Mouse (Mus musculus) stomach, postnatal 0 days (tissue): ENCODE results near the gene Cracr2a. TPM values are rescaled to one million over a fixed set of nuclear protein-coding genes. Genes with fewer than 3 reads are reported as not detected.

Experiments
- ATAC-seq: fragments of 200-750 bp; cut with Nextera tagmentation; 2 replicates; pipeline ENCODE4 v1.8.0; 2017; ENCODE audit not compliant: low FRiP score, low TSS enrichment
- DNase-seq: peaks from one replicate; pipeline ENCODE4 v3.0.0-alpha.2; 2016; ENCODE audit warnings: low spot score
- H3K27ac ChIP-seq: fragments of 300-500 bp; sonication (generic); replicated peaks from 2 replicates; pipeline ENCODE4 v1.5.1; 2014; ENCODE audit warnings: mild to moderate bottlenecking, control low read depth
- H3K27me3 ChIP-seq: fragments of 300-500 bp; sonication (generic); 2 replicates; pipeline ENCODE4 v1.6.1; 2014; ENCODE audit warnings: low read length; ENCODE audit not compliant: control insufficient read depth, insufficient read depth
- H3K36me3 ChIP-seq: fragments of 300-500 bp; sonication (generic); 2 replicates; pipeline ENCODE4 v1.6.1; 2014; ENCODE audit warnings: low read length, mixed read lengths; ENCODE audit not compliant: control insufficient read depth, insufficient read depth
- H3K4me1 ChIP-seq: fragments of 300-500 bp; sonication (generic); replicated peaks from 2 replicates; pipeline ENCODE4 v1.6.1; 2014; ENCODE audit warnings: antibody characterized with exemption; ENCODE audit not compliant: control insufficient read depth, insufficient read depth
- H3K4me2 ChIP-seq: fragments of 300-500 bp; sonication (generic); replicated peaks from 2 replicates; pipeline ENCODE4 v1.6.1; 2014; ENCODE audit warnings: low read depth, mild to moderate bottlenecking, control low read depth, moderate library complexity
- H3K4me3 ChIP-seq: fragments of 300-500 bp; sonication (generic); 2 replicates; pipeline ENCODE4 v1.5.1; 2014; ENCODE audit warnings: low read depth, low read length, control low read depth
- H3K9ac ChIP-seq: fragments of 300-500 bp; sonication (generic); 2 replicates; pipeline ENCODE4 v1.6.1; 2014; ENCODE audit warnings: mild to moderate bottlenecking, low read length, control low read depth, mixed read lengths
- H3K9me3 ChIP-seq: fragments of 300-500 bp; sonication (generic); 2 replicates; pipeline ENCODE4 v1.6.1; 2016; ENCODE audit warnings: low read length; ENCODE audit not compliant: control insufficient read depth
- CTCF ChIP-seq: IDR thresholded peaks from 2 replicates; pipeline ENCODE4 v1.5.1; 2016; ENCODE audit warnings: antibody characterized with exemption, low read depth, mild to moderate bottlenecking, moderate library complexity
- EP300 ChIP-seq: optimal IDR thresholded peaks from 2 replicates; pipeline ENCODE3; 2016; ENCODE audit warnings: antibody characterized with exemption
- WGBS: fragments of 180-500 bp; shearing (Covaris S2); extraction: QIAGEN DNeasy Blood & Tissue Kit; methylation state at CpG from one replicate; pipeline ENCODE4 v1.1.7; 2014; 5-methylcytosine and 5-hydroxymethylcytosine counted together
- polyA plus RNA-seq: library from polyadenylated mRNA; unstranded; fragments of >200 nt; fragmentation: Nextera tagmentation; extraction: Ambion mirVana; gene quantifications from 2 replicates; pipeline ENCODE4 v1.2.1, GENCODE M21; 2015

The Cracr2a gene
- polyA plus RNA-seq, 1 experiment from 2014 or later = 0.96 TPM

GRCm38 (mm10) chr6:127582391-127583176 is 21.4 kb downstream of the Cracr2a start:
- ATAC-seq = no peak; the same call in 1 of the 2 replicates
- peak; percentile 79 for DNase-seq
- Histone ChIP-seq H3K4me1 (0 out of 2 replicates have a peak, but pooled peaks cover 3% of the 10 kb centered on the region), H3K27me3 (no peaks in the 10 kb centered on the region), H3K9me3 (no peaks in the 10 kb centered on the region), H3K27ac (no peak overlapping the region), H3K4me3 (peak overlapping the region; percentile 20; the same call in 1 of the 2 replicates), H3K9ac (peak overlapping the region; percentile 45), H3K36me3 (no peaks in the 10 kb centered on the region), H3K4me2 (peak overlapping the region; percentile 50)
- 9% methylated on average over 15 of the region's 15 CpGs for WGBS
- TF ChIP-seq EP300 = no peak
- peak; percentile 88 for TF ChIP-seq CTCF

DNA sequence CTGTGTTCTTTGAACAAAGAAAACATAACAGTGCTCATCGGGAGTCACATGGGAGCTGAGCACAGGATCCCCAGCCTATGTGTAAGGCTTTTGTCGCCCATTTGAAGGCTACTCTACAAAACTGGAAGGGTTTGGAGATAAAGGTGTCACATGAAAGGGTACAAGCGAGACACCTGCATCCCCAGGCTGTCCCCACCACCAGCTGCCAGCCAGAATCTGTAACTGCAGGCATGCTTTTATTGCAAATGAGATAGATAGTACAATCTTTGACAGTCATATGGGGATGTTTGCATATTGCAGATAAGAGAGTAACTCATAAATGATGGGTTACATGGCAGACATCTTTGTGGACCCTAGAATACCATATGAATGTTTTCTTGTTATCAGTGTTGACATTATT is 30.3 kb downstream of the Cracr2a start:
- DNase-seq = no peak
- Histone ChIP-seq H3K27ac (no peak overlapping the region), H3K9ac (no peak overlapping the region), H3K27me3 (no peaks in the 10 kb centered on the region), H3K4me2 (no peak overlapping the region), H3K36me3 (no peaks in the 10 kb centered on the region), H3K4me3 (no peak overlapping the region), H3K9me3 (no peaks in the 10 kb centered on the region), H3K4me1 (no peaks in the 10 kb centered on the region)
- no peak for TF ChIP-seq CTCF
- no peak for TF ChIP-seq EP300
- ATAC-seq = no peak
- 65% methylated on average over 3 of the region's 3 CpGs for WGBS

DNA sequence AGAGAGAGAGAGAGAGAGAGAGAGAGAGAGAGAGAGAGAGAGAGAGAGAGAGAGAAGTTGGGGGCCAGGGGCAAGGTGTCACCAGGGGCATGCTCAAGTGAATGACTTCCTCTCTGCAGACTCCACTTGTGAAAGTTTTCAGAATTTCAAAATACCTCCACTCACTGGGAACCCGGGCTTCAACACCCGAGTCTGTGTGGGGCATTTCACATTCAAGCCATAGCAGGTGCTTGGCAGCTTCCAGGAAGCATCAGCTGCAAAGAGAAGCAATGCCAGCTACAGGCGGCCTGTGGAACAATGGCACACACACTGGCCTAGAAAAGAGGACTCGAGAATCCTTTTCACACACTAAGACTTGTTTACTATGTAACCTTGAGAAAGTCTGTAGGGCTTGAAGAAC is 32.3 kb downstream of the Cracr2a start:
- H3K4me3 ChIP-seq = no peak overlapping the region
- no peaks in the 10 kb centered on the region for H3K36me3 ChIP-seq
- H3K4me1 ChIP-seq = no peaks in the 10 kb centered on the region
- DNase-seq = no peak
- 54% methylated on average over 4 of the region's 4 CpGs for WGBS
- H3K4me2 ChIP-seq = no peak overlapping the region
- no peak for TF ChIP-seq EP300
- TF ChIP-seq CTCF = no peak
- ATAC-seq = no peak
- H3K9me3 ChIP-seq = no peaks in the 10 kb centered on the region
- no peaks in the 10 kb centered on the region for H3K27me3 ChIP-seq
- no peak overlapping the region for H3K9ac ChIP-seq
- no peak overlapping the region for H3K27ac ChIP-seq

DNA sequence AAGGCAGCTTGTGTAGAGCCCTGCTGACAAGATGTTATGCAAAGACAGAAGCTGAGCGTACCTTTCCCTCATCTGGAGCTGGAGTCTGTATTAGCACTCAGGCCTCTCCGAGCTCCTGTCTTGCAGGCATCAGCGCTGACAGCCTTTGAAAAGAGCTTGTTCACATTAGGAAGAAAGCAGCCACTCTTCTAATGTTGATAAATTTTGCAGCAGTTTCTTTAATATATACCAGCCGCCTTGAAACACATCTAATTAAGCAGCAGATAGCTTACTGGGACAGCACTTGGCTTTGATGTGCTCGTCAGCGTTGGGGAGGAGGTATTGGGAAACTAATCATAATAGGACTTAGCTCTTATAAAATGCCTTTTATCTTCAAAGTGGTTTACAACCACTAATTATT is 38.1 kb downstream of the Cracr2a start:
- no peak for ATAC-seq
- Histone ChIP-seq H3K36me3 (no peaks in the 10 kb centered on the region), H3K9me3 (no peaks in the 10 kb centered on the region), H3K4me1 (no peaks in the 10 kb centered on the region), H3K4me2 (no peak overlapping the region), H3K4me3 (no peak overlapping the region), H3K27ac (no peak overlapping the region), H3K9ac (no peak overlapping the region), H3K27me3 (no peaks in the 10 kb centered on the region)
- TF ChIP-seq EP300 = no peak
- no peak for TF ChIP-seq CTCF
- no peak for DNase-seq
- 76% methylated on average over 6 of the region's 6 CpGs for WGBS

DNA sequence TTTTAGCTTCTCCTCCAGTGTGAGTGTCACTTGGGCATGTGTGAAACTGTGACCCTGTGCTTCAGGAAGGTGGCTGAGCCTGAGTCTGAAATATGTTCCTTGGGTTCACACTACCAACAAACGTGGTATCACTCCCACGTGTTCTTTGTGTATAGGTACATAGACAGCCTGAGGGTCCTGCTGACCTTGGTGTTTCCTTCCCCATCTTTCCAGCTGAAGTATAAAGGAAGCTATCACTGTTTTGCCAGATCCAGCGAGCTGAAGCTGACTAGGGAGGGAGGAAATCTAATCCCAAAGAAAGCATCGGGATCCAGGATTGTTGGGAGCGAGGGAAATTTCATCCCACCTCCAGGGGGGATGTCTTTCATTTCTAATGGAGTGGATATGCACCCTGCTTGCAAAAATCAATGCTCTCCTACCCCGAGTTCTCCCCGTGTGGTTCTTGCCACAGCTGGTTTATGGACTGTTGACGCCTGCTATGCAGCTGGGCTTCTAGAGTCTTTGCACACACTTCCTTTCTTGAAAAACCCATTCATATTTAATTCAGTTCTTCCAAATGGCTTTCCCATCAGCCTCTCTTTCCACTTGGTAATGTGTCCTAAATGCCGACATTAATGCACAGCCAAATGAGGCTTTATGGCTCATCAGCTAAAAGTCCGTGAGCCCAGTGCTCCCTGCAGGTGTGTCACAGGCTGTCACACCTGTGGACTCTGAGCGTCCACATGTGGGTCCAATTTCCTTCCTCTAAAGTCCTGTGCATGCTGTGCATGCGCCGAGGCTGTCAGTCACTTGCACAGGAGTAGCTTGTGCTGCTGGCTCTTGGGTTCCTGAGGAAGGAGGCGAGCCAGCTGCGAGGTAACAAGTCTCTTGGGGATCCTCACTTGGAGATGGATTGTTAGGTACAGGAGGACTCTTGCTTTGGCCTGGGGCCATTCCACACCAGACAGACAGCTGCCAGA is 44.2 kb downstream of the Cracr2a start:
- Histone ChIP-seq H3K9me3 (no peaks in the 10 kb centered on the region), H3K36me3 (no peaks in the 10 kb centered on the region), H3K4me3 (no peak overlapping the region), H3K4me1 (no peaks in the 10 kb centered on the region), H3K27me3 (no peaks in the 10 kb centered on the region), H3K4me2 (no peak overlapping the region), H3K9ac (no peak overlapping the region), H3K27ac (no peak overlapping the region)
- DNase-seq = no peak
- no peak for TF ChIP-seq EP300
- TF ChIP-seq CTCF = no peak
- 59% methylated on average over 15 of the region's 15 CpGs for WGBS
- no peak for ATAC-seq

DNA sequence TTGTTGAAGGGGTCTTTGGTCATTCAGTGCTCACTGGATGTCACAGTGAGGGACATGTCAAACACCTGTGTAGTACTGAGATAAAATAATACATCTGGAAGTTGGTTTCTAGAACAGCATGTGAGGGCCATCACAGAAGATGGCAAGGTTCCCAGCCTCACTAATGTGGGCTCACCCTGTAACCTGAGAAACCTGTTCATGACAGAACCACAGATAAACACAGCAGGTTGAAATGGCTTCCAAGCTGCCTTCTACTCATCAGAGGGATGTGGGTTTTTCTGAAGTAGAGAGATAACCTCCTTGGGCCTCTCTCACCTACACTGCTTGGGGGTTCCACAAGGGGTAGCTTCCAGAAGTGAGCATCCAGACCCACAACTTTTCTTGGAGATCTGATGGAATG is 48.5 kb downstream of the Cracr2a start:
- Histone ChIP-seq H3K4me2 (no peak overlapping the region), H3K9me3 (no peaks in the 10 kb centered on the region), H3K27me3 (no peaks in the 10 kb centered on the region), H3K36me3 (no peaks in the 10 kb centered on the region), H3K9ac (no peak overlapping the region), H3K4me3 (no peak overlapping the region), H3K4me1 (no peaks in the 10 kb centered on the region), H3K27ac (no peak overlapping the region)
- DNase-seq = no peak
- TF ChIP-seq CTCF (no peak), EP300 (no peak)
- ATAC-seq = no peak
